Mouse (Mus musculus) right cerebral cortex, postnatal 10 days (tissue): ENCODE measurements around the gene Atp5c1.

ENCODE experiments used
- DNase-seq, 2 experiments: peaks; one replicate each; pipeline ENCODE4 v3.0.0; 2021; ENCODE audit warnings: low spot score in 2 of 2

Gene Atp5c1

DNA sequence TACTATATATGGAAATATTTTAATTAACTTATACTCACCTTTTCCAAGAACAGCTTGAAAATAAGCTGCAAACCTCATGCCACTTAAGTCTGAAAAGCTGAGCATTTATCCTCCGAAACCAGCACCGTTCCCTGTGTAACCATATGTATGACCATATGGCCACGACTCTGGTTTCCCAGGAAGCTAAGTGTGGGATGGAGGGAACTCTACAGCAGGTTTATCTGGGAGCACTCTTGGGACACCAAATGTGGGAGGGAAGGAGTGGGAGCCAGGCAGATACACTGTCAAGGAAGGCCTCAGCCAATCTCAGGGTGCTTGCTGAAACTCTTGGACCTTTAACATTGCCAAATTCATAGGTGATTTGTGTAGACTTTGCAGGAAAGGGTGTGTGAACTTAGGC, 29.4 kb downstream of the Atp5c1 start:
- DNase-seq = peak; percentile 53 to 80

DNA sequence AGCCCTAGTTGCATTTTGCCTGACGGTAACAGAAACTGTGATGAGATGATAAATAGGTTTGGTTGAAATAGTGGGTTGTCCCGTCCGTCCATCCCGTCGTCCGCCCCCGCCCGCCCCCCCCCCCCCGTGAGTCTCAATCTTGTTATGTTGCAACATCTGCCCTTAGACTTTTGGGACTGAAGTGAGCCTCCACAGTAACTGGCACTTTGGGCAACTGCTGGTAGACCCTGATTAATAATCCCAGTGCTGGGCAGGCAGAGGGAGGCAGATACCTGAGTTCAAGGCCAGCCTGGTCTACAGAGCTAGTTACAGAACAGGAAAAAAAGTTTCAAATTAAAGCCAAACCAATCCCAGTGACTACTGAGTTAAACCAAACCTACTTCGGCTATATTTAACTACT, 30.9 kb downstream of the Atp5c1 start:
- DNase-seq = no peak

DNA sequence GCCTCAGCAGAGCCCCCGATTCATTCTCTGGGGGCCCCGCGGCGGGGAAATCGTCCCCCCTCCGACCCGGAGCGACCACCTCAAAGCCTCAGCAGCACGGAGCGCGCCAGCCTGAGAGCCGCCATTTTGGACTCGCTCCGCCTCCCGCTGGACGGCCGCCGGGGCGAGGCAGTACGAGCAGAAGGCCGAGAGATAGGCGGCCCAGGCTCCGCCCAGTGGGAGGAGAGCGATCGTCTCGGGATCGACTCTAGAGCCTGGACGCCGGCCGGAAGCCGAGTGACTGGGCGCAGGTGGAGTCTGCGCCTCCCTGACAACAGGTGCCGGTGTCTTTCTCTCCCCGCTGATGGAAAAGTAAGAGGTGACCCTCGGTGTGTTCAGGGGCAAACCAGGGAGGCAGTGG, 31.8 kb downstream of the Atp5c1 start, which contains the start of gene Taf3:
Gene Taf3 (minus strand): TSS at position 136 of the 400 bp plus-strand sequence.
- DNase-seq = peak; percentile 95 to 96

- peak; percentile 46 for DNase-seq
Measured at GRCm38 (mm10) chr2:10047758-10048436, 32.4 kb downstream of the Atp5c1 start.

- no peak for DNase-seq
Measured at GRCm38 (mm10) chr2:10034976-10035375, 45.3 kb downstream of the Atp5c1 start.

DNA sequence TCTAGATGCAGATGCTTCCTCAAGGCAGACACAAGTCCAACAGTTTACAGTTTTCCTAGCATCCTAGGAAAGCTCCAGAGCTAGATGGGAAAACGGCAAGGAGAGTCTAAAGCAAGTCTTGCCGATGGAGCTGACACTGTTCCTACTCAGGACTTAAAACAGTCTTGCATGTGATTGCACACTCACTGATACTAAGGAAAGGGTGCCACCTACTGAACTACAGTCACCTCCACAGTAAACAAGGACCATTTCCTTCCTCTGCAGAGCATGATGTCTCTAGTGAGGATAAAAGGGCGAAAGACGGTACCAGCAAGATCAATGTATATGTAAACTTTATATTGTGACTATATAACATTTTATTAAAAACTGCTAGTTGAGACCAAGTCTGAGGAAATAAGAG, 46.6 kb downstream of the Atp5c1 start:
- no peak for DNase-seq

GRCm38 (mm10) chr2:10029755-10030154, 50.6 kb downstream of the Atp5c1 start:
- DNase-seq = no peak

DNA sequence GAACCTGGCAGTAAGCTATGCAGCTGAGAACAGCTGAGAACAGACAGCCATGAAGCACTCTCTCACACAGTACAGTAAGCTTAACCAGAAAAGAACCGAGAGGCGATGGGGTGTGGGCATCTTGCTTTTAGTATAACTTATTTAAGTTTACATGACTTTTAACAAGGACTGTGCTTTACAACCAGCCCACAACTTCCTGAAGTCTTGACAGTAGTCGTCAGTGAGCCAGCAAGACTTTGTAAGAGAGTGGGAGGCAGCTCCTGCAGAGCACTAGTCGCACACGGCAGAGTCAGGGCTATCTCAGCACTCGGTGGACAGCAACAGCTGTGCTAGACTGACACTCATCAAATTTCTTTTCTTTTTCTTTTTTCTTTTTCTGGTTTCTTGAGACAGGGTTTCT, 56.0 kb downstream of the Atp5c1 start:
- no peak for DNase-seq

DNA sequence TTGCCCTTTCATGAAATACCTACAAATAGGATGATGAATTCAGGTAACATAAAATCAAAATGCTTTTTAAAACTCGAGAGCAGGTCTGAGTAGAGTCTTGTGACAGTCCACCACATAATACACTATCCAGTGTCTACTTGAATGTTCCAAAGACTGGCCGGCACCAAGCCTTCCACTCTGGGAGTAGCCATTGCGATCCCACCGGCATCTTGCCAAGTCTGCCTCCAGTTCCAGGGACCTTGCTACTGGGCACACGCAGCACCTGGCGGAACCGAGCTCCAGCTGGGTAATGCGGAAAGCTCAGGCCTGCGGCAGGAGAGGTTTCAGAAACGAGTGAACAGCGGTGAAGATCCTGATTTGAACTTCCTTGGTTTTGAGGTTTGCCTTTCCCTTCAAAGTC, 59.0 kb downstream of the Atp5c1 start:
- DNase-seq = no peak

GRCm38 (mm10) chr2:10014951-10015635, 65.2 kb downstream of the Atp5c1 start:
- no peak for DNase-seq

DNA sequence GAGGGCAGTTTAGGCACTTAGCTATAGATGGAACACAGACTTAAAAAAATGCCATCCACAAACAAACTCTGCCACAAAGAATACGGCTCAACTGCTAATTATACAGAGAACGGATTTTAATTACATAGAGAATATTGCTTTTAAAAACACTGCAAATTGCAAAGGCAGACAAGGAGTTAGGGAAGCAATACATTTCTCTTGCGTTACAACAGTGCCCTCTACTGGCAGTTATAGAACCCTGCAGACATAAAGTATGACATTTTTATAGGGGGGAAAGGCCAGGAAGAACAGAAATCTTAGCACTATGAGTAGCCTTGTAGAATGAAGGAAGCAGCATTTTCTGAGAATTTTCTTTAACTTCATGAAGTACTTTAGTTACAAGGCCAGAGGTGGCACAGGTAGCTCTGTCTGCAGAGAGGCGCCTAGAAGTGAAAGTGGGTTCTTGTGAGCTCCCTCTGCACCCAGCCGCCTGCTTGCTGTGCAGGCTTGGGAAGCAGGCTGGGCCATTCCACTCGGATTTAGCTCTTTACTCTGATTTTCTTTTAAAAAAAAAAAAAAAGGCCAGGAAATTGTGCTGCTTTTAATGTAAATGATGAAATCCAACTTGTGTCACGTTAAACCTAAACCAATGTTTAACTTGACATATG, 69.9 kb downstream of the Atp5c1 start:
- DNase-seq = peak in 1 of 2 experiments; percentile 53

DNA sequence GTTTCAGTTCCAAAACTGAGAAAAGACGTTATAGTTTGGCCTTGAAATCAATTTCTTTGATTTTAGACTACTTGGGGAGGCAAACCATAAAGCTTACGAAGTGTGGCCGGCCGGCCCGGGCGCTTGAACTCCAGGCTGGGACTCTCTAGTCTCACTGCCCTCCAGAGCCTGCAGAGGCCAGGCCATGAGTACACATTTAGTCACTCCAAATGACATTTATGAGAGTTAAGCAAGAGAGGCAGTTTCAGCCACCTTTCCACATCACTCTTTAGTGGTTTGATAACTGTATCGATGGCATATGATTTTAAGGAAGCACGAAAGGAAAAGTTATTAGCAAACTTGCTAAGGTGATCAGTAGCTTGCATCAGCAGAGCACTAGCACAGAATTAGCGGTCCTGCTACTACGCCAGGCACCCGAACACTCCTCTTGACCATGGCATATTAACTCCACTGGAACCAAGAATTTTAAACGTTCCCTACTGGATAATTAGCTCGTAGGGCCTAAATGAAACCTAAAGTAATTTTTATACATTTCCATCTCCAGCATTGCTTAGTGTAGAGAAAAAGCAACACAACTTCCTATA, 70.5 kb downstream of the Atp5c1 start:
- no peak for DNase-seq

DNA sequence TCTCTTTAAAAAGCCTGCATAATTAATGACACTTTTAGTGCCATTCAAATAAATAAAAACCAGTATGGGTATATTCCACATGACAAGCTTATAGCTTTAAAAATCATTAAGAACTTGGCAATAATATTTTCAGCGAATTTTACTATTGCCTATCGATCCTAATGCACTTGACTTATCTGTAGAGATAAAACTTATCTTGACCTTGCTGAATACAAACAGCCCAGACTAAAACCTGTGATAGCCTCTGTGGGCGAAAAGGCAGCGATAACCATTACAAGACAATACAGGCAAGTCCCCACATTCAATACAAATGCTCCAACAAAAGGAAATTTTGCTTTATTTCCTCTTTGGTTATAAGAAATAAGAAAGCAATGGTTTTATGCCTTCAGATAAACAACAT, 71.7 kb downstream of the Atp5c1 start:
- DNase-seq = no peak
